Mouse (Mus musculus): ENCODE data around the gene Eps8l3. TPM values are rescaled to one million over a fixed set of nuclear protein-coding genes. Genes with fewer than 3 reads are reported as not detected.

Gene Eps8l3
- polyA plus RNA-seq, 1 experiment: 0.72 TPM

GRCm38 (mm10) chr3:107863471-107863870 is 13.6 kb upstream of the Eps8l3 start:
- no peak for DNase-seq
- TF ChIP-seq CTCF (conservative IDR thresholded peaks at IDR 0.05; ENCODE audit: insufficient read depth, insufficient read length, low read depth, low read length): no peak
- 89% methylated on average over 5 of the region's 5 CpGs for WGBS
- Histone ChIP-seq H3K36me3 (ENCODE audit: control insufficient read depth, insufficient read depth, low read length) (no peaks in the 10 kb centered on the region), H3K27ac (ENCODE audit: insufficient read depth, low read depth, low read length) (no peak overlapping the region), H3K4me3 (ENCODE audit: insufficient read depth, low read depth, low read length) (no peak overlapping the region), H3K4me1 (ENCODE audit: control insufficient read depth, insufficient read depth, low read length) (no peaks in the 10 kb centered on the region), H3K27me3 (replicated peaks; ENCODE audit: control insufficient read depth, insufficient read depth, low read length) (no peaks in the 10 kb centered on the region)

GRCm38 (mm10) chr3:107863898-107864603 is 13.0 kb upstream of the Eps8l3 start:
- Histone ChIP-seq H3K27me3 (replicated peaks; ENCODE audit: control insufficient read depth, insufficient read depth, low read length) (no peaks in the 10 kb centered on the region), H3K4me1 (ENCODE audit: control insufficient read depth, insufficient read depth, low read length) (no peaks in the 10 kb centered on the region), H3K27ac (ENCODE audit: insufficient read depth, low read depth, low read length) (no peak overlapping the region), H3K4me3 (ENCODE audit: insufficient read depth, low read depth, low read length) (no peak overlapping the region), H3K36me3 (ENCODE audit: control insufficient read depth, insufficient read depth, low read length) (no peaks in the 10 kb centered on the region)
- DNase-seq: peak; percentile 93
- WGBS: 15% methylated on average over 2 of the region's 2 CpGs
- peak; percentile 94 for TF ChIP-seq CTCF (conservative IDR thresholded peaks at IDR 0.05; ENCODE audit: insufficient read depth, insufficient read length, low read depth, low read length)
- TF ChIP-seq POLR2A (IDR thresholded peaks at IDR 0.05; ENCODE audit: low read depth, low read length): no peak

GRCm38 (mm10) chr3:107865364-107866091 is 11.5 kb upstream of the Eps8l3 start:
- TF ChIP-seq POLR2A (IDR thresholded peaks at IDR 0.05; ENCODE audit: low read depth, low read length) (no peak), CTCF (conservative IDR thresholded peaks at IDR 0.05; ENCODE audit: insufficient read depth, insufficient read length, low read depth, low read length) (no peak)
- DNase-seq: no peak
- Histone ChIP-seq H3K4me3 (ENCODE audit: insufficient read depth, low read depth, low read length) (no peak overlapping the region), H3K27me3 (replicated peaks; ENCODE audit: control insufficient read depth, insufficient read depth, low read length) (no peaks in the 10 kb centered on the region), H3K36me3 (ENCODE audit: control insufficient read depth, insufficient read depth, low read length) (no peaks in the 10 kb centered on the region), H3K27ac (ENCODE audit: insufficient read depth, low read depth, low read length) (no peak overlapping the region), H3K4me1 (ENCODE audit: control insufficient read depth, insufficient read depth, low read length) (peaks cover 6% of the 10 kb centered on the region; the same call in 1 of the 2 replicates)
- WGBS: 53% methylated on average over 10 of the region's 10 CpGs

GRCm38 (mm10) chr3:107867086-107867485 is 9.9 kb upstream of the Eps8l3 start:
- TF ChIP-seq POLR2A (IDR thresholded peaks at IDR 0.05; ENCODE audit: low read depth, low read length) (no peak), CTCF (conservative IDR thresholded peaks at IDR 0.05; ENCODE audit: insufficient read depth, insufficient read length, low read depth, low read length) (peak; percentile 100; the same call in 1 of the 2 replicates)
- peak; percentile 93 for DNase-seq
- H3K4me1 ChIP-seq (ENCODE audit: control insufficient read depth, insufficient read depth, low read length): peaks cover 6% of the 10 kb centered on the region; the same call in 1 of the 2 replicates
- H3K36me3 ChIP-seq (ENCODE audit: control insufficient read depth, insufficient read depth, low read length): no peaks in the 10 kb centered on the region
- no peaks in the 10 kb centered on the region for H3K27me3 ChIP-seq (replicated peaks; ENCODE audit: control insufficient read depth, insufficient read depth, low read length)
- WGBS: 5% methylated on average over 8 of the region's 8 CpGs
- H3K27ac ChIP-seq (ENCODE audit: insufficient read depth, low read depth, low read length): no peak overlapping the region
- H3K4me3 ChIP-seq (ENCODE audit: insufficient read depth, low read depth, low read length): no peak overlapping the region

GRCm38 (mm10) chr3:107868452-107868851 is 8.6 kb upstream of the Eps8l3 start:
- 96% methylated on average over 22 of the region's 22 CpGs for WGBS
- DNase-seq: no peak
- Histone ChIP-seq H3K4me1 (ENCODE audit: control insufficient read depth, insufficient read depth, low read length) (peaks cover 6% of the 10 kb centered on the region; the same call in 1 of the 2 replicates), H3K4me3 (ENCODE audit: insufficient read depth, low read depth, low read length) (no peak overlapping the region), H3K27ac (ENCODE audit: insufficient read depth, low read depth, low read length) (no peak overlapping the region), H3K27me3 (replicated peaks; ENCODE audit: control insufficient read depth, insufficient read depth, low read length) (no peaks in the 10 kb centered on the region), H3K36me3 (ENCODE audit: control insufficient read depth, insufficient read depth, low read length) (no peaks in the 10 kb centered on the region)
- no peak for TF ChIP-seq POLR2A (IDR thresholded peaks at IDR 0.05; ENCODE audit: low read depth, low read length)
- TF ChIP-seq CTCF (conservative IDR thresholded peaks at IDR 0.05; ENCODE audit: insufficient read depth, insufficient read length, low read depth, low read length): no peak

- DNase-seq: no peak
- WGBS: 69% methylated on average over 7 of the region's 7 CpGs
- Histone ChIP-seq H3K36me3 (ENCODE audit: control insufficient read depth, insufficient read depth, low read length) (no peaks in the 10 kb centered on the region), H3K27ac (ENCODE audit: insufficient read depth, low read depth, low read length) (no peak overlapping the region), H3K4me3 (ENCODE audit: insufficient read depth, low read depth, low read length) (no peak overlapping the region), H3K4me1 (ENCODE audit: control insufficient read depth, insufficient read depth, low read length) (peaks cover 11% of the 10 kb centered on the region; the same call in 1 of the 2 replicates), H3K27me3 (replicated peaks; ENCODE audit: control insufficient read depth, insufficient read depth, low read length) (no peaks in the 10 kb centered on the region)
- TF ChIP-seq POLR2A (IDR thresholded peaks at IDR 0.05; ENCODE audit: low read depth, low read length) (no peak), CTCF (conservative IDR thresholded peaks at IDR 0.05; ENCODE audit: insufficient read depth, insufficient read length, low read depth, low read length) (no peak)
Measured at GRCm38 (mm10) chr3:107869097-107869496, 7.9 kb upstream of the Eps8l3 start.

GRCm38 (mm10) chr3:107869925-107870324 is 7.1 kb upstream of the Eps8l3 start:
- Histone ChIP-seq H3K36me3 (ENCODE audit: control insufficient read depth, insufficient read depth, low read length) (no peaks in the 10 kb centered on the region), H3K27me3 (replicated peaks; ENCODE audit: control insufficient read depth, insufficient read depth, low read length) (no peaks in the 10 kb centered on the region), H3K4me1 (ENCODE audit: control insufficient read depth, insufficient read depth, low read length) (peaks cover 11% of the 10 kb centered on the region; the same call in 1 of the 2 replicates), H3K27ac (ENCODE audit: insufficient read depth, low read depth, low read length) (peak overlapping the region; percentile 32; the same call in 1 of the 2 replicates), H3K4me3 (ENCODE audit: insufficient read depth, low read depth, low read length) (no peak overlapping the region)
- DNase-seq: peak; percentile 80
- no peak for TF ChIP-seq POLR2A (IDR thresholded peaks at IDR 0.05; ENCODE audit: low read depth, low read length)
- no peak for TF ChIP-seq CTCF (conservative IDR thresholded peaks at IDR 0.05; ENCODE audit: insufficient read depth, insufficient read length, low read depth, low read length)
- WGBS: 62% methylated on average over 4 of the region's 4 CpGs
